ENCODE assay signal across 16 mouse cellular contexts in genomic region chr8:77267941-77268405, GRCm38 (mm10).
DNase-seq lines count a peak whose midpoint lies in the region; ATAC-seq and TF ChIP-seq lines count a peak whose summit lies in the region.
"Had no signal": no experiment of that assay in that cellular context is flagged by ENCODE, and none has a peak within 500 bp of the region (broad histone marks: within the 10 kb centered on the region; RNA-seq: fewer than 3 reads in every experiment).

No protein-coding gene starts in this region.

- POLR2A ChIA-PET in Patski (lab: Charles Lee), result no interaction called here

- intact Hi-C loops in heart, adult 2 months (cut with DNase I), result no loop called here
- intact Hi-C loops in left cerebral cortex, postnatal 36 days (cut with DNase I), result no loop called here

- no peak for TF ChIP-seq CTCF in heart, adult 2 months (IDR thresholded peaks at IDR 0.05)
- no peak for TF ChIP-seq CTCF in Patski (IDR thresholded peaks at IDR 0.05)

- H3K9me3 ChIP-seq in intestine, embryonic 16.5 days (ENCODE audit: control insufficient read depth, low read length), result no peaks in the 10 kb centered on the region
- H3K9me3 ChIP-seq: hindbrain, embryonic 13.5 days; liver, embryonic 13.5 days had no signal

- H3K4me3 ChIP-seq in heart, adult 2 months, result no peak overlapping the region
- H3K4me3 ChIP-seq in intestine, embryonic 16.5 days (ENCODE audit: low read length), result no peak overlapping the region
- H3K4me3 ChIP-seq: embryonic facial prominence, embryonic 13.5 days; hindbrain, embryonic 13.5 days; liver, embryonic 13.5 days had no signal

- peak; percentile 68 for ATAC-seq in Patski
- no peak for ATAC-seq in intestine, embryonic 16.5 days
- ATAC-seq: forebrain, postnatal 0 days had no signal

- peaks cover 8% of the 10 kb centered on the region for H3K4me1 ChIP-seq in heart, adult 2 months (ENCODE audit: control insufficient read depth, insufficient read depth, low read length)
- peaks cover 6% of the 10 kb centered on the region; the same call in 1 of the 2 replicates for H3K4me1 ChIP-seq in intestine, embryonic 16.5 days (ENCODE audit: control insufficient read depth, insufficient read depth, low read length)
- H3K4me1 ChIP-seq: hindbrain, embryonic 13.5 days; liver, embryonic 13.5 days had no signal

- CTCF ChIA-PET in Patski (lab: Charles Lee), result interaction anchor here (0.8 to 1.8 kb wide), 3 partner anchors 17 to 78 kb away, joined by 3 to 5 read pairs (median 4); no protein-coding TSS in a partner anchor

- in situ Hi-C loops in Patski (cut with MboI; ENCODE audit: low pct_unique_long_range_greater_than_20kb), result no loop called here

- DNase-seq in heart, adult 2 months, result no peak
- DNase-seq in heart, adult 18-20 months, result no peak
- DNase-seq in Patski (ENCODE audit: low read depth, low spot score), result peak; percentile 64
- peak; percentile 92 for DNase-seq in kidney, adult 9 months
- peak; percentile 18 for DNase-seq in lung, postnatal 10 days
- no peak for DNase-seq in right cerebral cortex, postnatal 25 days
- no peak for DNase-seq in left cerebral cortex, postnatal 36 days (ENCODE audit: low spot score in 2 of 2)
- DNase-seq: adrenal gland, postnatal 25 days; cerebellum, adult 8-10 months; forebrain, postnatal 0 days; liver, embryonic 13.5 days; spleen, adult 18-20 months had no signal

- 58% methylated on average over 1 of the region's 1 CpGs for WGBS in heart, adult 2 months
- WGBS in intestine, embryonic 16.5 days, result 45% methylated on average over 1 of the region's 1 CpGs

- H3K79me2 ChIP-seq in heart, adult 2 months (replicated peaks; ENCODE audit: control insufficient read depth, insufficient read depth, low read length), result peaks cover 2% of the 10 kb centered on the region; the same call in 1 of the 2 replicates

- no peaks in the 10 kb centered on the region for H3K27me3 ChIP-seq in heart, adult 2 months (ENCODE audit: control insufficient read depth, insufficient read depth, low read length)
- H3K27me3 ChIP-seq in Patski, result no peaks in the 10 kb centered on the region
- H3K27me3 ChIP-seq in intestine, embryonic 16.5 days (replicated peaks; ENCODE audit: control insufficient read depth, insufficient read depth, low read length), result no peaks in the 10 kb centered on the region
- H3K27me3 ChIP-seq: embryonic facial prominence, embryonic 13.5 days; hindbrain, embryonic 13.5 days; liver, embryonic 13.5 days had no signal

- H3K27ac ChIP-seq in heart, adult 2 months, result peak overlapping the region; percentile 73
- no peak overlapping the region for H3K27ac ChIP-seq in intestine, embryonic 16.5 days (ENCODE audit: low read length)
- H3K27ac ChIP-seq: embryonic facial prominence, embryonic 13.5 days; hindbrain, embryonic 13.5 days; liver, embryonic 13.5 days had no signal

- no peak overlapping the region for H3K9ac ChIP-seq in heart, adult 2 months (ENCODE audit: low read depth, low read length)
- no peak overlapping the region for H3K9ac ChIP-seq in intestine, embryonic 16.5 days (ENCODE audit: low read depth, low read length)
- H3K9ac ChIP-seq: embryonic facial prominence, embryonic 13.5 days; forebrain, postnatal 0 days; hindbrain, embryonic 13.5 days; liver, embryonic 13.5 days had no signal

- no peak for TF ChIP-seq EP300 in heart, adult 2 months (IDR thresholded peaks at IDR 0.05; ENCODE audit: insufficient read depth, low read depth, low read length)

- no peak overlapping the region for H3K4me2 ChIP-seq in intestine, embryonic 16.5 days (ENCODE audit: low read depth, low read length)
- H3K4me2 ChIP-seq: embryonic facial prominence, embryonic 13.5 days; heart, embryonic 11.5 days; hindbrain, embryonic 13.5 days; liver, embryonic 13.5 days had no signal

- TF ChIP-seq POLR2A in heart, adult 2 months (IDR thresholded peaks at IDR 0.05; ENCODE audit: insufficient read depth, low read depth, low read length), result no peak

- no peaks in the 10 kb centered on the region for H3K36me3 ChIP-seq in heart, adult 2 months (ENCODE audit: control insufficient read depth, insufficient read depth, low read length)
- peaks cover 18% of the 10 kb centered on the region for H3K36me3 ChIP-seq in intestine, embryonic 16.5 days (ENCODE audit: control insufficient read depth, insufficient read depth, low read length)

Comparison
In these comparisons a context has a peak if more than half of its experiments do, and no peak if none do; other contexts are left out.
1. DNase-seq: peak in Patski (single experiment), kidney, adult 9 months (single experiment) and lung, postnatal 10 days (single experiment); none in heart, adult 2 months (0 of 2), heart, adult 18-20 months (0 of 2), right cerebral cortex, postnatal 25 days (single experiment) and left cerebral cortex, postnatal 36 days (0 of 2).